Mouse (Mus musculus) activated CD4-positive, CD25-positive, alpha-beta regulatory T cell, adult 4 months (primary cell): Measurements from ENCODE around the gene Ndufs7. TPM values are rescaled to one million over a fixed set of nuclear protein-coding genes. Genes with fewer than 3 reads are reported as not detected.

ENCODE experiments used
- ATAC-seq: one replicate; pipeline ENCODE4 v1.8.0; 2017
- polyA plus RNA-seq, 2 experiments: library from polyadenylated mRNA; unstranded; fragments of 100-300 nt; shearing (Covaris generic); gene quantifications; one replicate each; pipeline ENCODE4 v1.2.1; 2017

Ndufs7 gene
- polyA plus RNA-seq, 2 experiments from 2014 or later = 205 to 250 TPM

DNA sequence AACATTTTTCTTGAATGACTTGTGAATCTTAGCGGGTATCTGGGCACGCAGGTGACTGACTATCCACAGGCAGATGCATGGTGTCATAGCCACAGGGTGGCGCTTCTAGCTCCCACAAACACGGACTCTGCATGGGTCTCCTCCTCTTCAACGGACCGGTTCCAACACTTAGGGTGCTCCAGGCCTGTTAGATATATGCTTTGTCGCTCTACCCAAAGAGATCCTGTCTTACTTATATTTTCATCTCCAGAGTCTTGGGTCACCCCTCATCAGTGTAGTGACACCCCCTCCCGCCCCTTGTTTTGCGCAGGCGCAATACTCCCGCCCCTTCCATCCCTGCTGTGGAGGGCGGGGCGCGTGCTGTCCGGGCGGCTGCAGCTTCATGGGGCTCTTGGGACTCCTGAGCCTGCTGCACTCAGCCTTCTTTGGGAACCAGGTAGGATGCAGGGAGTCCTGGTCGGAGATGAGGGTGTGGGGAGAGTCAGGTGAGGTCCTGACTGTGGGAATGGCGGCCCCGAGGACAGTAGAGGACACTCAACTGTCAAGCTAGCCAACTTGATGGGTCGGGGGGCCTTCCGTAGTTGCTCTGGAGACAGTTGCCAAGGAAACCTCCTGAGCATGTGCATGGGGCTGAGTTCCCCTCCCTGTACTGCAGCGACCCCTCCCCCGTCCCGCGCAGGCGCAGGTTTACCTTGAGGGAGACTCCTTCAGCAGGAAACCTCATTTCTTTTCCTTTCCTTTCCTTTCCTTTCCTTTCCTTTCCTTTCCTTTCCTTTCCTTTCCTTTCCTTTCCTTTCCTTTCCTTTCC lies 46.9 kb downstream of the Ndufs7 start, which contains the start of gene Apc2:
TSS of gene Apc2 (plus strand) at position 360 of the 808 bp plus-strand sequence.
- ATAC-seq = peak; percentile 40

DNA sequence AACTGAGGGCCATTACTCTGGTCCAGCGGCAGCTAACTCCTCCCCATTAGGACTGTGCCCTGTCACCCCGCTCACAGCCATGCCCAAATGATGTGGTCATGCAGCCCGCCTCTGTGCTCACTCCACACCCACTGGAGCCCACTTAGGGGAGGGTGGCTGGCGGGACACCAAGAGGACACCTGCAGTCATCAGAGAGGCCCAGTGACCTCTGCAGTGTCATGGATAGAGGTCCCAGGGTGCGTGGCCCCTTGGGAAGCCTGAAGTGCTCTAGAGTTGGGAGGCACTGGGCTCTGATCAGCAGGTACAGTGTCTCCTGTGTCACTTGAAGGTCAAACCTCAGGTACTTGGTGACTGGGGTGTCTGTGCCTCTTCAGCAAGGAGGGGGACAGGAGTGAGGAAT lies 47.9 kb downstream of the Ndufs7 start:
- no peak for ATAC-seq

DNA sequence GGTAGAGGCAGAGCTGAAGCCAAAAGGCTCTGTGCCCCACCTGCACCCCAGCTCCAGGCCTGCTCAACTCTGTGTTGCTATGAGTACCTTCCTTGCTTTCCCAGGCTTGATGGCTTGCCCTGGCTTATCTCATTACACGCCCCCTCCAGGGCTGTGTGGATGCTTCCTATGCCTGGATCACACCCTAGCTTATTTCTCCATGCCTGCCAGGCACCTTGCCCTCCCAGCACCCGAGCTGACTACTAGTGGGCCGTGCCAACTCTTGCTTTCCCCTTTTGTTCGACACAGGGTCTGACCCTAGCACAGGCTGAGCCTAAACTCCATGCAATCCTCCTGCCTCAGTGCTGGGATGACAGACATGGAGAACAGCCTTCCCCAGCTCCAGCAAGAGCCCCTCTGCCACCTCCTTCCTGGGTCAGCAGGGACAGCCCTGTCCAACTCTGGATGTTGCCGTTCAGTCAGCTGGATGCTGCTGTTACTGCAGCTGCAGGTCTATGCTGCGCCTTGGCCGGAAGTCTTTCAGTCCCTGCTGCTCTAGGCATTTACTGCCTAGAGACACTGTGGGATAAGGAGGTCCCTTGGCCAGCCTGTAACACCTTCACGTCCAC lies 48.7 kb downstream of the Ndufs7 start:
- no peak for ATAC-seq

DNA sequence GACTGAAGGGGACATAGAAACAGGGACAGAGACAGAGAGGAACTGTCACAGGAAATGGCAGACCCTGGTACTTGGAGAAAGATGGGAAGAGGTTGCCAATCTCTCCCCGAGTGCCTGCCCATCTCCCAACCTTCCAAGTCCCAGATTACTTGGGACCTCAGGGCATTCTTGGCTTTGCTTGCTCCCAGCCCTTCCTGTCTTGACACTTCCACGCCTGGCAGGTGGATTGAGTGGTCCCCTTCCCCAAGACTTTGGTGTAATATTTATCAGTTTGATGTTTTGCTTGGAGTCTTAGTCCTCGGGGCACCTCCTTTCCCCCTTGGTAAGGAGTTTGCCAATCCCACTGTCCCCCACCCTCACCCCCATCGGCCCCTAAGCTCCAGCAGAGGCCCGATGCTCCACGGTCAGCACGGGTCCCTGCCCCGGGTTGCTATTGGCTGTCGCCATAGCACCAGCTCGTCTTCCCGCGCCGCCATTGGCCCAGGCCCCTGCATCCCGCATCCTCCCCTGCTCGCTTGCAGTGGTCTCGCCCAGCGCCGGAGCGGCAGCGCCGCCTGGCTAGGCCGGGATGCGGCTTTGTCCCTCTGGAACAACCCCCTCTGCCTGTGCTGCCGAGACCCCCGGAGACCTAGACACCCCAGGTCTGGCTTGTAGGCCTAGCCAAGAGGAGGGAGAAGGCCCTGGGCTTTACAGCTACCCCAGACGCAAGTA lies 49.8 kb downstream of the Ndufs7 start:
- ATAC-seq = no peak

DNA sequence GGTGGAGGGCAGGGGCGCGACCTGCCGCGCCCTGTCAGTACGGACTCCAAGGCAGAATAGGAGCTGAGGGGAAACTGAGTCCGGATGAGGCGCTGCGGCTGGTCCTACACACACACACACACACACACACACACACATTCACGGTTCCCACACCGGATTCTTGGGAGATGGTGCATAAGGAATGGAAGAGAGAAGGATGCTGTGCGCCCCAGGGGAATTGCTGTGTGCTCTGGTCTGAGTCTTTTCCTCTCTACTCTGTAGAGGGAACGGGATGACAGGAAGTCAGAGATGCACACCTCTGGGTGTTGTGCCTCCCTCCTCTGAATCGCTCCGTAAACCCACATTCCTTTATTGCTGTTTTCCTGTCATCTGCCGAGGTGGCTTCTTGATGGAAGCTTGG lies 50.4 kb downstream of the Ndufs7 start:
- ATAC-seq = no peak

GRCm38 (mm10) chr10:80299824-80300223 lies 50.9 kb downstream of the Ndufs7 start:
- no peak for ATAC-seq

DNA sequence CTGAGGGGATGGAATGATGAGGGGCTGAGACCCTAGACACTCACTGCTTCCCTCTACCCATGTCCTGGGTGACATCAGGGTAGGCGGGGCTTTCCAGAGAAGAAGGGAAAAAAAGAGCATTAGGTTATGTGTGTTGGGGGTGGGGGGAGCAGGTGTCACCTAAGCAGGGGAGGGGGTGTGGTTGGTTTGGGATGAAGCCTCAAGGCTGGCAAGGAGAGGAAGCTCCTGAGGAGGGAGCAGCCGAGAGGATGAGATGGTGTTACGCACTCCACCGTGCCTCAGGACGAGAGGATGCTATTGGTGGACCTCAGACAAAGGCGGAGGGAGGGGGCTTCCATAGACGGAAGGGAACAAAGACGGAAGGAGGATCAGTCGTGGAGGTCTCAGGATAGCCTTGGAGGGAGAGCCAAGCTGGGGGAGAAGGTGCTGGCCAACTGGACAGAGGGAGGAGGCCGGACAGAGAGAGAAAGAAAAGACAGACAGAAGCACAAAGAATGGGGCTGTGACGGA lies 51.8 kb downstream of the Ndufs7 start:
- ATAC-seq = no peak

DNA sequence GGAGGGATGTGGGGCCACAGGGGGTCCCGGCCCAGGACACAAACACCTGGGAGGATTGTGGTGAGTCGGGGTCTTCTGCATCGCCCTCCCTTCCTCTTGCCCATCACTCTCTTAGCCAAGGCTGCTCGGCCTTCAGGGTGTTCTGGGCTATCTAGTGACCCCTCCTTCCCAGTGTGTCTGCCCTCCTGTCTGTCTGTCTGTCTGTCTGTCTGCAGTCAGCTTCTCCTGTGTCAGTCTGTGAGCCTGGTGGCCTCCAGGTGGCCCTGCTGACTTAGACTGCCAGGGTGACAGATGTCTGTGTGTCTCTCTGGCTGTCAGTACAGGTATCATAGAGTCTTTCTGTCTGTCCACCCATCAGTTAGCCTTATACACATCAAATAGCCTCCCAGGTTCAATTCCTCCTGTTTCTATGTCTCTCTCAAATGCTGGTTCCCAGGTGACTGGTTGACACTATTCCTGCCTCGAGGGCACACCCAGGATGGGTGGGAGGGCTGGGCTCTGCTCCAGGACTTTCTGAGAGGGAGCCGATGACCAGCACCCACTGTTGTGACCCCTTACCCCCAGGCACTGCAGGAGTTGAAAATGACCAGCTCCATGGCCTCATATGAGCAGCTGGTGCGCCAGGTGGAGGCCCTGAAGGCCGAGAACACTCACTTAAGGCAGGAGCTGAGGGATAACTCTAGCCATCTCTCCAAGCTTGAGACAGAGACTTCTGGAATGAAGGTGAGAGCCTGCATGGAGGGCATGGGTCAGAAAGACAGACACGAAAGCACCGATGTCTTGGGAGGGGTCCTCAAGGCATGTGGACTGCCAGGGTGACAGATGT lies 52.5 kb downstream of the Ndufs7 start:
- no peak for ATAC-seq

GRCm38 (mm10) chr10:80302082-80302355 lies 53.1 kb downstream of the Ndufs7 start:
- ATAC-seq = no peak

- ATAC-seq = no peak
Observed at GRCm38 (mm10) chr10:80302471-80302881, 53.6 kb downstream of the Ndufs7 start.

DNA sequence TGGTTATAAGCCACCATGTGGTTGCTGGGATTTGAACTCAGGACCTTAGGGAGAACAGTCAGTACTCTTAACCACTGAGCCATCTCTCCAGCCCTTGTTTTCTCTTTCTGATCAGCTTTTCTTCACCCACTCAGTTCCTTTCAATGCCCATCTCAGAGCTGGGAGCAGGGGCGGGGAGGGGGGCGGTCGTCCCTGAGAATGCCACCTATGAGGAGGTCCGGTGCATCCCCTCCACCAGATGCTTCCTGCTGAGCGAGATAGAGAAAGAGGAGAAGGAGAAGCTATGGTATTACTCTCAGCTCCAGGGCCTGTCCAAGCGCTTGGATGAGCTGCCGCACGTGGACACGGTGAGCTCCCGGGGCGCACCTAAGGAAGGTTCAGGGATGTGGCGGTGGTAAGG lies 55.5 kb downstream of the Ndufs7 start:
- ATAC-seq = no peak

DNA sequence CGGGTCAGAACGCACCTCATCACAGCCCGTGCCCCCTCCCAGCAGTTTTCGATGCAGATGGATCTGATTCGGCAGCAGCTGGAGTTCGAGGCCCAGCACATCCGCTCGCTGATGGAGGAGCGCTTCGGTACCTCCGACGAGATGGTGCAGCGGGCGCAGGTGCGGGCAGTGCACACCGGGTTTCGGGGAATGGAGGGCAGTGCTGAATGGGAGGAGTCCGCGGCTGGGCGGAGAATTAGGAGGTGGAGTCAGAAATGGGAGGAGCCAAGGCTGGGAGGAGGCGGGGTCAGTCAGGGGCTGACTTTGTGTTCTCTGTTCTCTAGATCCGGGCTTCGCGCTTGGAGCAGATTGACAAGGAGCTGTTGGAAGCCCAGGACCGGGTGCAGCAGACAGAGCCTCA lies 55.9 kb downstream of the Ndufs7 start:
- peak; percentile 61 for ATAC-seq

Other genes with a start within 250 kb of the Ndufs7 start
- gene Arhgap45, start 232.5 kb upstream of the Ndufs7 start, polyA plus RNA-seq = 100 to 1,000 TPM; 196 to 326 TPM
- 100 to 1,000 TPM; 174 to 175 TPM for gene Polr2e, start 209.3 kb upstream of the Ndufs7 start, polyA plus RNA-seq
- 100 to 1,000 TPM; 346 to 370 TPM for gene Gpx4, start 202.0 kb upstream of the Ndufs7 start, polyA plus RNA-seq
- gene Sbno2, start 143.6 kb upstream of the Ndufs7 start, polyA plus RNA-seq = 10 to 100 TPM; 26.8 to 32.5 TPM
- 10 to 100 TPM; 22.1 to 25.4 TPM for gene Stk11, start 133.3 kb upstream of the Ndufs7 start, polyA plus RNA-seq
- 100 to 1,000 TPM; 338 to 428 TPM for gene Atp5d, start 110.5 kb upstream of the Ndufs7 start, polyA plus RNA-seq
- gene Cbarp, start 108.3 kb upstream of the Ndufs7 start, polyA plus RNA-seq = under 1 TPM; 0.74 to 0.96 TPM
- gene Midn, start 100.8 kb upstream of the Ndufs7 start, polyA plus RNA-seq = 1 to 10 TPM; 7.3 to 9.2 TPM
- gene Cirbp, start 83.1 kb upstream of the Ndufs7 start, polyA plus RNA-seq = 100 to 1,000 TPM; 132 to 177 TPM
- 10 to 100 TPM; 18.0 to 22.7 TPM for gene 1600002K03Rik, start 76.2 kb upstream of the Ndufs7 start, polyA plus RNA-seq
- gene Efna2, start 69.6 kb upstream of the Ndufs7 start, polyA plus RNA-seq = not detected
- 10 to 100 TPM; 59.5 to 75.7 TPM for gene Mum1, start 22.7 kb upstream of the Ndufs7 start, polyA plus RNA-seq
- gene Gamt, start 11.9 kb downstream of the Ndufs7 start, polyA plus RNA-seq = under 1 TPM in 1 of 2 experiments, not detected in 1; 0.34 TPM
- 10 to 100 TPM; 15.4 to 19.6 TPM for gene Dazap1, start 12.4 kb downstream of the Ndufs7 start, polyA plus RNA-seq
- gene Rps15, start 43.3 kb downstream of the Ndufs7 start, polyA plus RNA-seq = 1,000 to 10,000 TPM; 1,256 to 1,612 TPM
- under 1 TPM in 1 of 2 experiments, not detected in 1; 0.82 TPM for gene Apc2, start 46.9 kb downstream of the Ndufs7 start, polyA plus RNA-seq
- 10 to 100 TPM; 44.0 to 54.5 TPM for gene 2310011J03Rik, start 71.4 kb downstream of the Ndufs7 start, polyA plus RNA-seq
- 10 to 100 TPM in 1 of 2 experiments, 1 to 10 TPM in 1; 6.7 to 11.9 TPM for gene Pcsk4, start 80.4 kb downstream of the Ndufs7 start, polyA plus RNA-seq
- not detected for gene Reep6, start 80.8 kb downstream of the Ndufs7 start, polyA plus RNA-seq
- gene Adamtsl5, start 99.3 kb downstream of the Ndufs7 start, polyA plus RNA-seq = not detected
- gene Plk5, start 107.3 kb downstream of the Ndufs7 start, polyA plus RNA-seq = not detected
- gene Mex3d, start 138.5 kb downstream of the Ndufs7 start, polyA plus RNA-seq = 1 to 10 TPM in 1 of 2 experiments, under 1 TPM in 1; 0.62 to 1.2 TPM
- gene Mbd3, start 150.4 kb downstream of the Ndufs7 start, polyA plus RNA-seq = 10 to 100 TPM; 23.6 to 32.0 TPM
- gene Uqcr11, start 157.7 kb downstream of the Ndufs7 start, polyA plus RNA-seq = 100 to 1,000 TPM; 327 to 363 TPM
- 10 to 100 TPM in 1 of 2 experiments, 1 to 10 TPM in 1; 9.3 to 10.7 TPM for gene Tcf3, start 184.5 kb downstream of the Ndufs7 start, polyA plus RNA-seq
- gene Onecut3, start 245.7 kb downstream of the Ndufs7 start, polyA plus RNA-seq = not detected